Mouse (Mus musculus): Measurements from ENCODE around the gene Snx4. TPM values are rescaled to one million over a fixed set of nuclear protein-coding genes. Genes with fewer than 3 reads are reported as not detected.

Gene Snx4
- polyA plus RNA-seq, 1 experiment from 2014 or later: 72.9 TPM

DNA sequence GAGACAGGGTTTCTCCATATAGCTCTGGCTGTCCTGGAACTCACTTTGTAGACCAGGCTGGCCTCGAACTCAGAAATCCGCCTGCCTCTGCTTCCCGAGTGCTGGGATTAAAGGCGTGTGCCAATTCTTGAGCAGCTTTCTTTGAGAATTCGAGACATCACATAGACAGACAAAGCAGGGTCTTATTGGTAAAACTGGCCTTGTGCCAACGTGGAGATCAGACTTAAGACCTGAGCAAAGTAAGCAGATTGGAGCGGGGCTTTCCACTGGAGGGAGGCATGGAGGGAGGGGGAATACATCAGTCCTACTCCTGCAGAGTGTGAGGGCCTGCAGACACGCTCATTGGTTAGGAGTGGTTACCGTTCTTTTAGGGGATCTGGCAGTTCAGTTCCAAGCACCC, 75.9 kb downstream of the Snx4 start:
- DNase-seq (ENCODE audit: low spot score): no peak
- Histone ChIP-seq H3K36me3 (no peaks in the 10 kb centered on the region), H3K4me1 (peaks cover 10% of the 10 kb centered on the region), H3K4me3 (no peak overlapping the region), H3K27me3 (ENCODE audit: low read depth, poor library complexity, severe bottlenecking) (no peaks in the 10 kb centered on the region), H3K27ac (replicated peaks) (no peak overlapping the region), H3K9me3 (replicated peaks) (no peaks in the 10 kb centered on the region)
- WGBS: 88% methylated on average over 9 of the region's 9 CpGs

DNA sequence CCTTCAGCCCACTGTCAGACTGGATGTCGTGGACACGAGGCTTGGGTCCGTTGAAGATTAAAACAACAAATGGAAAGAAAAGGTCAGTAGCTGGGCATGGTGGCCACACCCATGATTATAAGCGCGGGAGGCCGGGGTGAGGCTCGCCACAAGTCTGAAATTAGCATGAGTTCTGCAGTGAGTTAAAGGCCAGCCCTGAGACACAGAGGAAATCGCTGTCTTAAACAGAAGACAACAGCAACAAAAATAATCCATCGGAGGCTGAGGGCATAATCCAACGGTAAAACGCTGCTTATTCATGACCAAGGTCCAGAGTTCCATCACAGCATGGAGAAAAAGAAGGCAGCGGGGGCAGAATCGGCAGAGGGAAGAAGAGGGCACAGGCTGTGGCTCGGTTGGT, 81.8 kb downstream of the Snx4 start:
- Histone ChIP-seq H3K27me3 (ENCODE audit: low read depth, poor library complexity, severe bottlenecking) (no peaks in the 10 kb centered on the region), H3K9me3 (replicated peaks) (no peaks in the 10 kb centered on the region), H3K4me3 (no peak overlapping the region), H3K27ac (replicated peaks) (no peak overlapping the region), H3K4me1 (peaks cover 9% of the 10 kb centered on the region; the same call in 1 of the 2 replicates), H3K36me3 (no peaks in the 10 kb centered on the region)
- 91% methylated on average over 14 of the region's 14 CpGs for WGBS
- no peak for DNase-seq (ENCODE audit: low spot score)

DNA sequence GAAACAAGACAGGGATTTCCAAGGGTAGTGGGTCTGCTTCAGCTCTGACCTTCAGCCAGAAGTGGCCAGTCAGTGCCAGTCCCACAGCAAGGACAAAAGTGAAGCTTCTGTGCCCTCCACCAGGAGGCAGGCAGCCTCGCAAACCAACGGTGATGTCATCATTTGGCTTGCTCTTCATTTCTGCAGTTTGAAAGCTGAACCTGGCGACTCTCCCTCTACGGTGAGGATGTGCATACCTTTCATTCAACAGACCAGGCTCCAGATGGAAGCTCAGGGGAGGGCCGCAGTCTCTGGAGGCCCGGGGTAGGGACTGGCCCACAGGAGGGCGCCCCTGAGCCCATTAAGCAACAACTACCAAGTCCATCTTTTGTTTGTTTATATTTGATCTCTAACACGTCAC, 85.9 kb downstream of the Snx4 start:
- no peak overlapping the region; the same call in 1 of the 2 replicates for H3K27ac ChIP-seq (replicated peaks)
- H3K36me3 ChIP-seq: no peaks in the 10 kb centered on the region
- peaks cover 13% of the 10 kb centered on the region for H3K4me1 ChIP-seq
- H3K27me3 ChIP-seq (ENCODE audit: low read depth, poor library complexity, severe bottlenecking): no peaks in the 10 kb centered on the region
- no peak overlapping the region for H3K4me3 ChIP-seq
- H3K9me3 ChIP-seq (replicated peaks): no peaks in the 10 kb centered on the region
- WGBS: 18% methylated on average over 8 of the region's 8 CpGs
- peak; percentile 38 for DNase-seq (ENCODE audit: low spot score)

DNA sequence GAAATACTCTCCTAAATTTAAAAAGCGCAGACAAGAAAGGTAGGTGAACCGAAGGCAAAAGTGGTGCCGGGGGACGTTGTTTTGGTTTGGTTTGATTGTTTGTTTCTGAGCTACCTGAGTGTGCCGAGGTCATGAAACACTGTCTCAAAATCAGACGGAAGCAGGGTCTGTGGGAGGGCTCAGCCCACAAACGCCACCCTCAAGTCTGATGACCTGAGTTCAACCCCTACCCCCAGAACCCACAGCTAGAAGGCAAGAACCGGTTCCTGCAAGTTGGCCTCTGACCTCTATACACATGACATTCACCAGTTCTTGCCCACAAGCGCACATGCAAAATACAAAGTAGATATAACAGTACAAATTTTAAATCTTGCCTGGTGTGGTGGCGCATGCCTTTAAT, 86.4 kb downstream of the Snx4 start:
- Histone ChIP-seq H3K4me3 (no peak overlapping the region), H3K27ac (replicated peaks) (0 out of 2 replicates have a peak overlapping the region, but pooled peaks have one; percentile 17), H3K4me1 (peaks cover 13% of the 10 kb centered on the region), H3K27me3 (ENCODE audit: low read depth, poor library complexity, severe bottlenecking) (no peaks in the 10 kb centered on the region), H3K36me3 (no peaks in the 10 kb centered on the region), H3K9me3 (replicated peaks) (no peaks in the 10 kb centered on the region)
- DNase-seq (ENCODE audit: low spot score): no peak
- 88% methylated on average over 10 of the region's 10 CpGs for WGBS

DNA sequence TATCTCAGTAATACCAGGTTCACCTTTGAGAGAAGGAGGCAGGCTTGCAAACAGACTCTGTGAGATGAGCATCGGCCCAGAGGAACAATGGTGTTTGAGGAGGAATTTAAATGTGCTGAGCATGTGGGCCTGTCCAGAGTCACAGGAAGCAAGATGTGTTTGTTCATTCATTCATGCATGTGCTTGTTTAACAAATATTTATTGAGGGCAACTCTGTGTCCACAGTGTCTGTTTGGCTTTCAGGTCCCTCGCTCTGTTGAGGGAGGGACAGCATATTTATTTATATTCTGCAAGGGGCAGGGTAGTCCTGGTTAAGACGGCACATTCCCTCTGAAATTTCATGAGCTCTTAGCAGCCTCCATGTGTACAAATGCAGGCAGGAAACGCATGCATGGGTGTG, 87.2 kb downstream of the Snx4 start:
- Histone ChIP-seq H3K27me3 (ENCODE audit: low read depth, poor library complexity, severe bottlenecking) (no peaks in the 10 kb centered on the region), H3K4me3 (no peak overlapping the region), H3K27ac (replicated peaks) (no peak overlapping the region), H3K9me3 (replicated peaks) (no peaks in the 10 kb centered on the region), H3K36me3 (no peaks in the 10 kb centered on the region), H3K4me1 (peaks cover 20% of the 10 kb centered on the region)
- WGBS: 74% methylated on average over 4 of the region's 4 CpGs
- no peak for DNase-seq (ENCODE audit: low spot score)

DNA sequence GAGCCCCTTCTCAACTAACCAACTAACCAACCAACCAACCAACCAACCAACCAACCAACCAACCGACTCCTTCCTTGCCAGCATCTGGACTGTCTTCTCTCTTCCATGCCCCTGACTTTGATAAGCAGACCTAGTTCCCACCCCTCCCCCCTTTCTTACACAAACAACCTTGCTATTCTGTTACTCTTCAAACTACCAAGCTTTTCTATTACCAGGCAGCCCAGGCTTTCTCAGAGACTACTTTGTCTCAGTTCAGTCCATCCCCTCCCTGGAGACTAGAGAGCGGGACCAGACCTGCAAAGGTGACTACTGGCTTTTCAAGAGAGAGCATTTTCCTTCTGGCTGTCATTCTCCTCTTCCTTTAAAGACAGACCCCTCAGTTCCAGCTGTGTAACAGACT, 88.2 kb downstream of the Snx4 start:
- H3K4me3 ChIP-seq: no peak overlapping the region
- no peaks in the 10 kb centered on the region for H3K36me3 ChIP-seq
- H3K9me3 ChIP-seq (replicated peaks): no peaks in the 10 kb centered on the region
- H3K4me1 ChIP-seq: peaks cover 28% of the 10 kb centered on the region
- WGBS: 88% methylated on average over 2 of the region's 2 CpGs
- DNase-seq (ENCODE audit: low spot score): no peak
- H3K27me3 ChIP-seq (ENCODE audit: low read depth, poor library complexity, severe bottlenecking): no peaks in the 10 kb centered on the region
- no peak overlapping the region for H3K27ac ChIP-seq (replicated peaks)

DNA sequence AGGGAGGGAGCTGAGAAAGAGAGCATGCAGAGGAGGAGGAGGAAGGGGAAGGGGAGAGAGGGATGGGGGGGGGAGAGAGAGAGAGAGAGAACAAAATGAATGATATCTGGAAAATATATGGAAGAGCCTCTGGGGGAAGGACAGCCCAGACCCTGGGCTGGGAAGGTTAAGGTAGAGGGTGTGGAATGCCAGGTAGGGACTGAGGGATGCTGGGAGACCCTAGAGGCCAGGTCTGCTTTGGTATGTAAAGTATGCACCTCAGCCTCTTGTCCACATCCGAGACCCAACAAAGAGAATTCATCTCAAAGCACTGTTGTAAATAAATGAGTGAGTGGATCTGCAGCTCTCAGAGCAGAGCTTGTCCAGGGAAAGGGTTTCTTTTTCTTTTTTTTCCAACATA, 91.1 kb downstream of the Snx4 start:
- no peak for DNase-seq (ENCODE audit: low spot score)
- 48% methylated on average over 1 of the region's 1 CpGs for WGBS
- Histone ChIP-seq H3K9me3 (replicated peaks) (no peaks in the 10 kb centered on the region), H3K27ac (replicated peaks) (no peak overlapping the region), H3K36me3 (no peaks in the 10 kb centered on the region), H3K4me3 (no peak overlapping the region), H3K4me1 (peaks cover 35% of the 10 kb centered on the region), H3K27me3 (ENCODE audit: low read depth, poor library complexity, severe bottlenecking) (no peaks in the 10 kb centered on the region)

DNA sequence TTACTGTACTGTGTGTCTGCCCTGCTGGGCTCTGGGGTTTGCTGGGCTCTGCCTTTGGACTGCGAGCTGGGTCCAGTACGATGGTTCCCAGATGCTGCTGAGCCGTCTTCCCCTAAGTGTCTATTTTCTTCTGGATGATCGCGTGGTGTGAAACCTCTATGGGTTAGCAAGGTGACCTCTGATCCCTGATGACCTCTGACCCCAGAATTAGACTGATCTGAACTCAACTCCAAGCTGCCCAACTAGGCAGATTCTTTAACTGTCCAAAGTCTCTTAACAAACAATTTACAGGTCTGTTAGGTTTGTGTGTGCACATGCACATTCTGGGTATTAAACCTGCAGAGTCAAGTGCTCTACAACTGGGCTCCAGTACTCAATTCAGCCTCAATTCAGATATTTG, 91.9 kb downstream of the Snx4 start:
- H3K4me1 ChIP-seq: peaks cover 27% of the 10 kb centered on the region
- no peaks in the 10 kb centered on the region for H3K36me3 ChIP-seq
- no peaks in the 10 kb centered on the region for H3K27me3 ChIP-seq (ENCODE audit: low read depth, poor library complexity, severe bottlenecking)
- H3K27ac ChIP-seq (replicated peaks): no peak overlapping the region
- no peaks in the 10 kb centered on the region for H3K9me3 ChIP-seq (replicated peaks)
- WGBS: 64% methylated on average over 5 of the region's 5 CpGs
- no peak overlapping the region for H3K4me3 ChIP-seq
- no peak for DNase-seq (ENCODE audit: low spot score)

DNA sequence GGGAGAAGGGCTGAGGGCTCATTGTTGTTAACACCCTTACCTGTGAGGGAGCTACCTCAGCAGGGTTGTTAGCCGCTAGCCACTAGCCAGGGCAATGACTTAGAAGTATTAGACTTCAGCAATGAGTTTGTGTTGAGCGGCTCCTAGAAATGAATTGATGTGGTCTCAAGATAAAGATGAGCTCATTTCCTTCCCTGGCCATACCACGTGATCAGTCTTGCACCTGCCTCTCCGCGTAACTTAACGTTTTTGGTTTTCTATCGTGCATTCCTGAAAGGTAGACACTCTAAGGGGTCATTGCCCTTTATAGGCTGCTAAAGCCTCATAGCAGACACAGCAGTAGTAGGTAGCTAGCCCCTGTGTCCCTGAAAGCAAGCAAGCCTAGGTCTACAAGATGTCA, 92.4 kb downstream of the Snx4 start:
- Histone ChIP-seq H3K36me3 (no peaks in the 10 kb centered on the region), H3K9me3 (replicated peaks) (no peaks in the 10 kb centered on the region), H3K27me3 (ENCODE audit: low read depth, poor library complexity, severe bottlenecking) (no peaks in the 10 kb centered on the region), H3K4me1 (peaks cover 25% of the 10 kb centered on the region), H3K27ac (replicated peaks) (no peak overlapping the region), H3K4me3 (no peak overlapping the region)
- 93% methylated on average over 7 of the region's 7 CpGs for WGBS
- no peak for DNase-seq (ENCODE audit: low spot score)

DNA sequence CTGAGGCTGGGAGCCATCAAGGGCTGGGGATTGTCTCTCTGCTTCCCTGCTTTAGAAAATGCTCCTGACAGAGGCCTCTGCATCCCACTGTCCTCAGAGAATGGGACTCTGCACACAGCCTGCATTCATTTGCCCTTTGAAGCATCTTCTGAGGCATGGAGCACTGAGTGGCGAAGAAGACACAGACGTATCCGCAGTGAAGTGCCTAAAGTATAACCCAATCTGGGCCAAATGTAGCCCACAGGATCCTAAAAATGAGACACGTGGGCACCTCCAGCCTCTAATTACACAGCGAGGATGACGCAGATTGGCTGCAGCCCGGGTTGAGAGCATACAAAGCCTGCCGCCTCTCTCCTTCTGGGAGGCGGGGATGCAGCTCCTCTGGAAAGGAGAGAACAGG, 93.1 kb downstream of the Snx4 start:
- Histone ChIP-seq H3K36me3 (no peaks in the 10 kb centered on the region), H3K9me3 (replicated peaks) (no peaks in the 10 kb centered on the region), H3K27me3 (ENCODE audit: low read depth, poor library complexity, severe bottlenecking) (no peaks in the 10 kb centered on the region), H3K27ac (replicated peaks) (peak overlapping the region; percentile 39; the same call in 1 of the 2 replicates), H3K4me1 (peaks cover 25% of the 10 kb centered on the region), H3K4me3 (no peak overlapping the region)
- 62% methylated on average over 9 of the region's 9 CpGs for WGBS
- DNase-seq (ENCODE audit: low spot score): no peak

DNA sequence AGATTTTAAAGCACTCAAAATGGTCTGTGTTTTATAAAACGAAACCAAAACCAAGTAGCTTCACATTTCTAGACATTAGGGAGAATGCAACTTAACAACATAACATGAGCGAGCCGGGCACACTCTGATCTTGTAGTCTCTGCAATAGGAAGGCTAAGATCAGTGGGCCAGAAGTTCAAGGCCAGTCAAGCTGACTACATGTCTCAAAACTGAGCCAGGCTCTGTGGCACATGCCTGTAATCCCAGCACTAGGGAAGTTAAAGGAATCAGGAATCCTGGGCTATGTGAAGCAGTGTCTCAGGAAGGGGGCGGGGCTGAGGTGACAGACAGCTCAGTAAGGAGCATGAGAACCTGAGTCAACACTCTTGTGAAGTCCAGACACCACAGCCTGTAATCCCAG, 93.6 kb downstream of the Snx4 start:
- H3K4me3 ChIP-seq: no peak overlapping the region
- H3K27ac ChIP-seq (replicated peaks): no peak overlapping the region
- WGBS: 83% methylated on average over 4 of the region's 4 CpGs
- no peaks in the 10 kb centered on the region for H3K36me3 ChIP-seq
- peaks cover 25% of the 10 kb centered on the region for H3K4me1 ChIP-seq
- H3K27me3 ChIP-seq (ENCODE audit: low read depth, poor library complexity, severe bottlenecking): no peaks in the 10 kb centered on the region
- H3K9me3 ChIP-seq (replicated peaks): no peaks in the 10 kb centered on the region
- DNase-seq (ENCODE audit: low spot score): no peak

DNA sequence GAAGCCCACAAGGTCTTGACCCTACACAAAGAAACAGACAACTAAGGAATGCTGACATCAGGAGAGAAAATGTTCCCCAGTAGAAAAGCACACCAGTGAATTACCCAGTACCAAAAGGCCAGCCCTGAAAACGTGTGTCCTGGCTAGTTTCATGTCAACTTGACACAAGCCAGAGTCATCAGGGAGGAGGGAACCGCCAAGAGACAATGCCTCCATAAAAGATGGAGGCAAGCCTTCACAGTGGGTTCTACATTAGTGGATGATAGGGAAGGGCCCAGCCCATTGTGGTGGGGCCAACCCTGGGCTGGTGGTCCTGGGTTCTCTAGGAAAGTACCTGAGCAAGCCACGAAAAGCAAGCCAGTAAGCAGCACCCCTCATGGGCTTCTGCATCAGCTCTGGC, 95.1 kb downstream of the Snx4 start:
- 69% methylated on average over 3 of the region's 3 CpGs for WGBS
- H3K27ac ChIP-seq (replicated peaks): no peak overlapping the region
- DNase-seq (ENCODE audit: low spot score): no peak
- no peaks in the 10 kb centered on the region for H3K9me3 ChIP-seq (replicated peaks)
- H3K4me1 ChIP-seq: peaks cover 25% of the 10 kb centered on the region
- H3K36me3 ChIP-seq: no peaks in the 10 kb centered on the region
- no peak overlapping the region for H3K4me3 ChIP-seq
- no peaks in the 10 kb centered on the region for H3K27me3 ChIP-seq (ENCODE audit: low read depth, poor library complexity, severe bottlenecking)

DNA sequence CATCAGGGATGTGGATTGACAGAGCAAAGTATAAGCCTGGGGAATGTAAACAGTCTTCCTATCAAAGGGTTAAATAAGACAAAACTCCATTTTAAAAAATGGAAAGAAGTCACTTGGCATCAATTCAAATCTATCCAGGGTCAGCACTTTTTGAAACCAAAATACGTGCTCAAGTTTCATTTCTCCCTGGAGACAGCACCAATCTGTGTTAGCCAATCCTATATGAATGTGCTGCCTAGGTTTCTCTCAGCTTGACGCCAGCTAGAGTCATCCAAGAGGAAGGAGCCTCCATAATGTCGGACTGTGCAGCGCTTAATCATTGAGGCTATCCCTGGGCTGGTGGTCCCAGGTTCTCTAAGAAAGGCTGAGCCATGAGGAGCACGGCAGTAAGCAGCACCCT, 95.9 kb downstream of the Snx4 start:
- no peak overlapping the region for H3K4me3 ChIP-seq
- H3K4me1 ChIP-seq: peaks cover 25% of the 10 kb centered on the region
- no peaks in the 10 kb centered on the region for H3K27me3 ChIP-seq (ENCODE audit: low read depth, poor library complexity, severe bottlenecking)
- no peaks in the 10 kb centered on the region for H3K36me3 ChIP-seq
- H3K27ac ChIP-seq (replicated peaks): no peak overlapping the region
- 78% methylated on average over 5 of the region's 5 CpGs for WGBS
- DNase-seq (ENCODE audit: low spot score): no peak
- no peaks in the 10 kb centered on the region for H3K9me3 ChIP-seq (replicated peaks)
